7 mouse cellular contexts compared by ENCODE assay signal in the genomic region with DNA sequence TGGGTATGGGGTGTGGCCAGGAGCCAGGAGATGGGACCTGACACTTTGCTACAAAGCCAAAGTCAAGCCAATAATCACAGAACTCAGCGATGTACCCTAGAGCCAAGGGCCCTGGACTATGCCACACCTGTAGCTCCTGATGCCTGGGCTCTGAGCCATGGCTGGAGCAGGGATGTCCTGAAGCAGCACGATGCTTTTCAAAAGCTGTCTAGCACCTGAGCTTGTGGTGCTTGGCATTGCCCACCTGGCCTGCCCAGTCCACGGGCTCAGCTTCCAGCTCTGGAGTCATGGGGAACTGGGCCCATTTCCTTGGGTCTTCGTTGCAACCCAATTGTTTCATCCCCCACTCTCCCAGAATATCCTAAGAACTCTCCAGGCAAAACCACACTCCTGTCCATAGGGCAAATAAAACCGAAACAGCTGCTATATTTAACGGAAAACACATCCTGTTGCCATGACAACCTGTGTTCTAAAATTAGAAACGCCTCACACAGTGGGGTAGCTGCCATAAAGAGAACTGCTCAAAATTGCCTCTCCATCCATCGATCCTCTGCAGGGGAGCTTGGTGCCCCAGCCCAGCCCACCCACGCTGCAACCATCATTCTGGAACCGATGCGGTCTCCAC.
DNase-seq lines count a peak whose midpoint lies in the region; ATAC-seq lines count a peak whose summit lies in the region.

No protein-coding gene starts in this region.

- WGBS in hindbrain, embryonic 13.5 days, result 48% methylated on average over 11 of the region's 11 CpGs
- WGBS in limb, embryonic 13.5 days, result 23% methylated on average over 11 of the region's 11 CpGs
- WGBS in stomach, embryonic 14.5 days, result 41% methylated on average over 11 of the region's 11 CpGs

- H3K36me3 ChIP-seq in hindbrain, embryonic 13.5 days, result no peaks in the 10 kb centered on the region
- H3K36me3 ChIP-seq in limb, embryonic 13.5 days, result no peaks in the 10 kb centered on the region
- H3K36me3 ChIP-seq in stomach, embryonic 14.5 days (ENCODE audit: control insufficient read depth, insufficient read depth, low read length), result no peaks in the 10 kb centered on the region

- H3K27ac ChIP-seq in hindbrain, embryonic 13.5 days, result peak overlapping the region; percentile 83
- peak overlapping the region; percentile 70 for H3K27ac ChIP-seq in limb, embryonic 13.5 days
- peak overlapping the region; percentile 15; the same call in 1 of the 2 replicates for H3K27ac ChIP-seq in stomach, embryonic 14.5 days (ENCODE audit: low read length)

- no peaks in the 10 kb centered on the region for H3K9me3 ChIP-seq in hindbrain, embryonic 13.5 days
- peaks cover 4% of the 10 kb centered on the region; the same call in 1 of the 2 replicates for H3K9me3 ChIP-seq in limb, embryonic 13.5 days
- no peaks in the 10 kb centered on the region for H3K9me3 ChIP-seq in stomach, embryonic 14.5 days (ENCODE audit: control insufficient read depth, low read depth, low read length)

- H3K27me3 ChIP-seq in hindbrain, embryonic 13.5 days, result no peaks in the 10 kb centered on the region
- H3K27me3 ChIP-seq in limb, embryonic 13.5 days, result no peaks in the 10 kb centered on the region
- H3K27me3 ChIP-seq in stomach, embryonic 14.5 days (ENCODE audit: control insufficient read depth, insufficient read depth, low read length), result no peaks in the 10 kb centered on the region

- peak overlapping the region; percentile 22; the same call in 1 of the 2 replicates for H3K4me2 ChIP-seq in hindbrain, embryonic 13.5 days
- H3K4me2 ChIP-seq in limb, embryonic 13.5 days (replicated peaks), result peak overlapping the region; percentile 56
- peak overlapping the region; percentile 26; the same call in 1 of the 2 replicates for H3K4me2 ChIP-seq in stomach, embryonic 14.5 days (replicated peaks; ENCODE audit: low read depth, low read length)

- H3K4me3 ChIP-seq in hindbrain, embryonic 13.5 days, result no peak overlapping the region
- peak overlapping the region; percentile 7; the same call in 1 of the 2 replicates for H3K4me3 ChIP-seq in limb, embryonic 13.5 days
- no peak overlapping the region for H3K4me3 ChIP-seq in stomach, embryonic 14.5 days (ENCODE audit: low read depth, low read length)

- intact Hi-C loops in left cerebral cortex, postnatal 4 days (cut with DNase I), result no loop called here

- peaks cover 23% of the 10 kb centered on the region for H3K4me1 ChIP-seq in hindbrain, embryonic 13.5 days (replicated peaks)
- peaks cover 35% of the 10 kb centered on the region for H3K4me1 ChIP-seq in limb, embryonic 13.5 days
- H3K4me1 ChIP-seq in stomach, embryonic 14.5 days (ENCODE audit: control insufficient read depth, insufficient read depth, low read length), result peaks cover 13% of the 10 kb centered on the region; the same call in 1 of the 2 replicates

- peak; percentile 68 for ATAC-seq in hindbrain, embryonic 13.5 days (ENCODE audit: low FRiP score)
- peak; percentile 88 for ATAC-seq in limb, embryonic 13.5 days (ENCODE audit: low FRiP score, low read depth)
- ATAC-seq in stomach, embryonic 14.5 days (ENCODE audit: insufficient number of reproducible peaks, insufficient read depth, low FRiP score, low read depth), result peak; percentile 39; the same call in 1 of the 2 replicates

- H3K9ac ChIP-seq in hindbrain, embryonic 13.5 days, result no peak overlapping the region
- no peak overlapping the region for H3K9ac ChIP-seq in limb, embryonic 13.5 days
- H3K9ac ChIP-seq in stomach, embryonic 14.5 days (replicated peaks; ENCODE audit: low read depth, low read length), result no peak overlapping the region

- peak; percentile 53 for DNase-seq in left cerebral cortex, adult 11 months (ENCODE audit: low spot score)
- no peak for DNase-seq in left cerebral cortex, postnatal 4 days
- DNase-seq in embryo, embryonic 10.5 days (ENCODE audit: low spot score), result peak; percentile 72
- DNase-seq in adrenal gland, postnatal 4 days (ENCODE audit: low spot score in 2 of 2), result no peak

Comparison
In these comparisons a context has a peak if more than half of its experiments do, and no peak if none do; other contexts are left out.
1. DNase-seq: peak in left cerebral cortex, adult 11 months (single experiment) and embryo, embryonic 10.5 days (single experiment); none in left cerebral cortex, postnatal 4 days (single experiment) and adrenal gland, postnatal 4 days (0 of 2).
2. H3K27ac ChIP-seq: peak in every context shown above with its lines; median percentile 83 in hindbrain, embryonic 13.5 days; 70 in limb, embryonic 13.5 days; 15 in stomach, embryonic 14.5 days.
3. Peak in every context shown above with its lines, with median percentiles within 50 percentile points of each other: ATAC-seq and H3K4me2 ChIP-seq.